Mouse (Mus musculus) forebrain, embryonic 12.5 days (tissue): ENCODE data around the gene Fbxl19. TPM values are rescaled to one million over a fixed set of nuclear protein-coding genes. Genes with fewer than 3 reads are reported as not detected.
"Not testable (repeated sequence)": the region's sequence is repeated elsewhere in the genome, so short reads cannot be mapped to it uniquely, and the experiment has no call there.

Experiments used
- ATAC-seq: fragments of 200-750 bp; cut with Nextera tagmentation; 2 replicates; pipeline ENCODE4 v1.8.0; 2017; ENCODE audit warnings: moderate TSS enrichment; ENCODE audit not compliant: low FRiP score
- H3K27ac ChIP-seq: fragments of 300-500 bp; sonication (generic); 2 replicates; pipeline ENCODE4 v1.5.1; 2016; ENCODE audit warnings: mild to moderate bottlenecking
- H3K27me3 ChIP-seq: fragments of 300-500 bp; sonication (generic); 2 replicates; pipeline ENCODE4 v1.6.1; 2016; ENCODE audit warnings: mild to moderate bottlenecking
- H3K36me3 ChIP-seq: fragments of 300-500 bp; sonication (generic); replicated peaks from 2 replicates; pipeline ENCODE4 v1.6.1; 2016; ENCODE audit warnings: mild to moderate bottlenecking
- H3K4me1 ChIP-seq: fragments of 300-500 bp; sonication (generic); 2 replicates; pipeline ENCODE4 v1.6.1; 2016
- H3K4me2 ChIP-seq: fragments of 300-500 bp; sonication (generic); 2 replicates; pipeline ENCODE4 v1.6.1; 2016; ENCODE audit warnings: mild to moderate bottlenecking, moderate library complexity
- H3K4me3 ChIP-seq: fragments of 300-500 bp; sonication (generic); replicated peaks from 2 replicates; pipeline ENCODE4 v1.5.1; 2016; ENCODE audit warnings: mild to moderate bottlenecking
- H3K9ac ChIP-seq: fragments of 300-500 bp; sonication (generic); 2 replicates; pipeline ENCODE4 v1.6.1; 2016; ENCODE audit warnings: mild to moderate bottlenecking
- H3K9me3 ChIP-seq: fragments of 300-500 bp; sonication (generic); 2 replicates; pipeline ENCODE4 v1.6.1; 2016
- WGBS: fragments of 180-500 bp; shearing (Covaris S2); methylation state at CpG from one replicate; pipeline ENCODE4 v1.1.7; 2016; 5-methylcytosine and 5-hydroxymethylcytosine counted together
- polyA plus RNA-seq: library from polyadenylated mRNA; unstranded; fragments of >200 nt; fragmentation: Nextera tagmentation; extraction: Ambion mirVana; gene quantifications from 2 replicates; pipeline ENCODE4 v1.2.1, GENCODE M21; 2016

Fbxl19 gene
- polyA plus RNA-seq, 1 experiment from 2014 or later: 10.3 TPM

DNA sequence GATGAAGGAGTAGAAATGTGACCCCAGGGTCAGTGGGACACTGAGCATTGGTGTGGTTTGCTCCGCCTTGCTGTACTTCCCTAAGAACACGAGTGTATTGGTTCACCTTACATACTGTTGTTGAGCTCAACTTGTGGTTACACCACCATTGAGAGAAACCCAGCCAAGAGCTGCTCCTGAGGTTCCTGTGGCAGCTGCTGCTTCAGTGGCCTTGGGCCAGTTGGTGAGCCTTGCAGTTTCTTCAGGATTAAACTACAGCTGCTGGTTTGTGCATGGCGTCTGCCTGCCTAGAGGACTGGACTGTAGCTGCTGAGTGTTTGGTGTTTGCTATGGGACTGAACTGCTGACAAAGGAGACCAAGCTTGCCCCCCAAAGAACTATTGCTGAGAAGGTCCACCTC is 32.9 kb upstream of the Fbxl19 start:
- H3K9ac ChIP-seq: no peak overlapping the region
- WGBS: 73% methylated on average over 3 of the region's 3 CpGs
- peak overlapping the region; percentile 85; the same call in 1 of the 2 replicates for H3K27ac ChIP-seq
- H3K9me3 ChIP-seq: no peaks in the 10 kb centered on the region
- H3K4me2 ChIP-seq: no peak overlapping the region
- no peak overlapping the region for H3K4me3 ChIP-seq
- no peak for ATAC-seq
- no peaks in the 10 kb centered on the region for H3K27me3 ChIP-seq
- H3K36me3 ChIP-seq: peaks cover 1% of the 10 kb centered on the region; the same call in 1 of the 2 replicates
- peaks cover 41% of the 10 kb centered on the region for H3K4me1 ChIP-seq

- Histone ChIP-seq H3K27me3 (no peaks in the 10 kb centered on the region), H3K4me3 (peak within 1 kb of the TSS; percentile 31), H3K36me3 (no peaks in the 10 kb centered on the region), H3K9ac (0 out of 2 replicates have a peak within 1 kb of the TSS, but pooled peaks have one; percentile 21), H3K27ac (peak within 1 kb of the TSS; percentile 85), H3K4me1 (peaks cover 39% of the 10 kb centered on the region), H3K4me2 (peak within 1 kb of the TSS; percentile 57), H3K9me3 (no peaks in the 10 kb centered on the region)
- WGBS: 2% methylated on average over 28 of the region's 28 CpGs
- ATAC-seq: peak; percentile 47
Measured at GRCm38 (mm10) chr7:127712461-127713385, 31.6 kb upstream of the Fbxl19 start, which contains the start of gene Ctf1. Ctf1 (plus strand) TSS chr7:127712736.

GRCm38 (mm10) chr7:127714816-127715215 is 29.5 kb upstream of the Fbxl19 start:
- H3K36me3 ChIP-seq: no peaks in the 10 kb centered on the region
- WGBS: 88% methylated on average over 4 of the region's 4 CpGs
- no peaks in the 10 kb centered on the region for H3K9me3 ChIP-seq
- H3K4me3 ChIP-seq: no peak overlapping the region
- no peak overlapping the region for H3K27ac ChIP-seq
- H3K9ac ChIP-seq: no peak overlapping the region
- no peak overlapping the region for H3K4me2 ChIP-seq
- H3K4me1 ChIP-seq: peaks cover 28% of the 10 kb centered on the region
- no peak for ATAC-seq
- H3K27me3 ChIP-seq: no peaks in the 10 kb centered on the region

DNA sequence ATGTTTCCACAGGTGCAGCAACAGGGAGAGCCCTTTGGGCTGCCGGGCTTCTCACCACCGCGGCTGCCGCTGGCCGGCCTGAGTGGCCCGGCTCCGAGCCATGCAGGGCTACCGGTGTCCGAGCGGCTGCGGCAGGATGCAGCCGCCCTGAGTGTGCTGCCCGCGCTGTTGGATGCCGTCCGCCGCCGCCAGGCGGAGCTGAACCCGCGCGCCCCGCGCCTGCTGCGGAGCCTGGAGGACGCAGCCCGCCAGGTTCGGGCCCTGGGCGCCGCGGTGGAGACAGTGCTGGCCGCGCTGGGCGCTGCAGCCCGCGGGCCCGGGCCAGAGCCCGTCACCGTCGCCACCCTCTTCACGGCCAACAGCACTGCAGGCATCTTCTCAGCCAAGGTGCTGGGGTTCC is 27.4 kb upstream of the Fbxl19 start:
- no peaks in the 10 kb centered on the region for H3K27me3 ChIP-seq
- peak overlapping the region; percentile 39 for H3K4me3 ChIP-seq
- WGBS: 1% methylated on average over 41 of the region's 41 CpGs
- peak overlapping the region; percentile 41 for H3K9ac ChIP-seq
- no peaks in the 10 kb centered on the region for H3K36me3 ChIP-seq
- H3K9me3 ChIP-seq: no peaks in the 10 kb centered on the region
- peaks cover 23% of the 10 kb centered on the region for H3K4me1 ChIP-seq
- peak; percentile 52 for ATAC-seq
- peak overlapping the region; percentile 65 for H3K4me2 ChIP-seq
- peak overlapping the region; percentile 31; the same call in 1 of the 2 replicates for H3K27ac ChIP-seq

- Histone ChIP-seq H3K27ac (no peak overlapping the region), H3K9ac (no peak overlapping the region), H3K4me3 (no peak overlapping the region), H3K9me3 (no peaks in the 10 kb centered on the region), H3K4me1 (peaks cover 9% of the 10 kb centered on the region), H3K36me3 (no peaks in the 10 kb centered on the region), H3K4me2 (no peak overlapping the region), H3K27me3 (no peaks in the 10 kb centered on the region)
- 85% methylated on average over 6 of the region's 6 CpGs for WGBS
- ATAC-seq: no peak
Measured at GRCm38 (mm10) chr7:127718339-127718738, 26.0 kb upstream of the Fbxl19 start.

GRCm38 (mm10) chr7:127719258-127719657 is 25.1 kb upstream of the Fbxl19 start:
- Histone ChIP-seq H3K27ac (no peak overlapping the region), H3K36me3 (no peaks in the 10 kb centered on the region), H3K4me3 (no peak overlapping the region), H3K4me2 (no peak overlapping the region), H3K27me3 (no peaks in the 10 kb centered on the region), H3K4me1 (peaks cover 7% of the 10 kb centered on the region), H3K9me3 (no peaks in the 10 kb centered on the region), H3K9ac (no peak overlapping the region)
- WGBS: 89% methylated on average over 6 of the region's 6 CpGs
- no peak for ATAC-seq

- no peak overlapping the region for H3K4me2 ChIP-seq
- no peaks in the 10 kb centered on the region for H3K36me3 ChIP-seq
- no peaks in the 10 kb centered on the region for H3K4me1 ChIP-seq
- no peak overlapping the region for H3K27ac ChIP-seq
- no peaks in the 10 kb centered on the region for H3K27me3 ChIP-seq
- H3K9ac ChIP-seq: no peak overlapping the region
- no peaks in the 10 kb centered on the region for H3K9me3 ChIP-seq
- no peak for ATAC-seq
- H3K4me3 ChIP-seq: no peak overlapping the region
- WGBS: 40% methylated on average over 2 of the region's 2 CpGs
Measured at GRCm38 (mm10) chr7:127725490-127725889, 18.9 kb upstream of the Fbxl19 start.

DNA sequence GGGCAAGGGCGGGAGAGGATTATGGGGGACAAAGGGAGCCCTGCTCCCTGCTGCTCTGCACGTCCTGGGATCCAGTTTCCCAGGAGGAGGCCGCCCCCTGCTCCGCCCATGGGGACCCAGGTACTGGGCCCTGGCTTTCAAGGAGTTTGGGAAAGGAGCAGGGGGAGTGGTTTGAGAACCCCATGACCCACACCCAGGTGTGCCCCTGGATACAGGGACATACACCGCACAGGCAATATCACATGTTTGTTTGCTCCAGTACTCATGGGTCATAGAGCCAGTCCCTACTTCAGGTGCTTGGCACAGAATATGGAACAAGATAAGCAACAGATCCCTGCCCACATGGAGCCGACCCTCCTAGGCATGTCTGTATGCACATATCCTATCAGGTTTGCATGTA is 18.4 kb upstream of the Fbxl19 start:
- Histone ChIP-seq H3K27ac (no peak overlapping the region), H3K9me3 (no peaks in the 10 kb centered on the region), H3K4me2 (no peak overlapping the region), H3K9ac (no peak overlapping the region), H3K27me3 (no peaks in the 10 kb centered on the region), H3K4me1 (no peaks in the 10 kb centered on the region), H3K36me3 (no peaks in the 10 kb centered on the region), H3K4me3 (no peak overlapping the region)
- ATAC-seq: no peak
- WGBS: 44% methylated on average over 6 of the region's 6 CpGs

DNA sequence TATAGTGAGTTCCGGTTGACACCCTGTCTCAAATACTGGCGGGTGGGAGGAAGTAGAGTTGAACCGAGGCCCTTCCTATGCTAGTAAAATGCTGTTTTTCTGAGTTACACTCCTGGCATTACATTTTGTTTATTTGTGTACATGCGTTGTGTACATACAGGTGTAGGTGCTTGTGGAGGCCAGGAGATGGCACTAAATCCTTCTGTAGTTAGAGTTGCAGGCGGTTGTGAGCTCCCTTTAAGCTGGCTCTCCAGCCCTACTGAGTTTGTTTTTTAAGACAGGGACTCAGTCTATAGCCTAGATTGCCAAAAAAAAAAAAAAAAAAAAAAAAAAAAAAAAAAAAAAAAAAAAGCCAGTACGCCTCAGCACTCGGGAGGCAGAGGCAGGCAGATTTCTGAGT is 16.4 kb upstream of the Fbxl19 start:
- Histone ChIP-seq H3K4me1 (no peaks in the 10 kb centered on the region), H3K4me3 (no peak overlapping the region), H3K4me2 (no peak overlapping the region), H3K36me3 (no peaks in the 10 kb centered on the region), H3K27me3 (no peaks in the 10 kb centered on the region), H3K27ac (no peak overlapping the region), H3K9me3 (no peaks in the 10 kb centered on the region), H3K9ac (no peak overlapping the region)
- ATAC-seq: no peak
- 88% methylated on average over 7 of the region's 7 CpGs for WGBS

GRCm38 (mm10) chr7:127730170-127730569 is 14.2 kb upstream of the Fbxl19 start:
- Histone ChIP-seq H3K27ac (no peak overlapping the region), H3K27me3 (no peaks in the 10 kb centered on the region), H3K4me1 (no peaks in the 10 kb centered on the region), H3K9me3 (no peaks in the 10 kb centered on the region), H3K4me2 (no peak overlapping the region), H3K4me3 (no peak overlapping the region), H3K9ac (no peak overlapping the region), H3K36me3 (no peaks in the 10 kb centered on the region)
- no peak for ATAC-seq
- WGBS: 74% methylated on average over 4 of the region's 4 CpGs

DNA sequence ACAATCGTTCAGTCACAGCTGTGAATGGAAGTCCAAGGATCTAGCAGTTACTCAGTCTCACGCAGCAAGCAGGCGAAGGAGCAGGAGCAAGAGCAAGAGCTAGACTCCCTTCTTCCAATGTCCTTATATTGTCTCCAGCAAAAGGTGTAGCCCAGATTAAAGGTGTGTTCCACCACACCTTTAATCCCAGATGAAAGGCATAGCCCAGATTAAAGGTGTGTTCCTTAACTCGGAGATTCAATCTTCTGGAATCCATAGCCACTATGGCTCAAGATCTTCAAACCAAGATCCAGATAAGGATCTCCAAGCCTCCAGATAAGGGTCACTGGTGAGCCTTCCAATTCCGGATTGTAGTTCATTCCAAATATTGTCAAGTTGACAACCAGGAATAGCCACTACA is 12.3 kb upstream of the Fbxl19 start, which contains the start of gene Ctf2:
TSS of gene Ctf2 (minus strand) at position 101 of the 400 bp plus-strand sequence.
- H3K4me2 ChIP-seq, H3K27ac ChIP-seq, H3K4me1 ChIP-seq, ATAC-seq, H3K9ac ChIP-seq, H3K4me3 ChIP-seq, H3K36me3 ChIP-seq, H3K27me3 ChIP-seq, H3K9me3 ChIP-seq: not testable (repeated sequence)
- WGBS: no CpG with 5 or more reads among the region's 5 CpGs

DNA sequence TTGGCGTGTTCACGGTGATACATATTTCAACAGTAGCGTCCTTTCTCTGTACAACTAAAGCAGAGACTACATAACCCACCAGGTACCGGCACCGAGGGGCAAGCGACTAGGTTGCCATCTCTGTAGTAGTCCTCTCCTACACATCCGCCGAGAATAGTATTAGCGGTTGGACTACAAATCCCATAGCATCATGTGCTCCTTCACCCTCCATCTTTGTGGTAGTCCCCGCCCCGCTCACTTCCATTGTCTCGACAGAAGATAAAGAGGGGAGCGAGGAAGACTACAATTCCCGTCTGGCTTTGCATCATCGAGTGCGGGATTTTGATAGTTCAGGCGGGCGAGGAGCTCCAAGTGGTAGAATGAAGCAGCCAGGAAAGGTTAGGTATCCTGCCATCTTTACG is 908 bp downstream of the Fbxl19 start:
- H3K9ac ChIP-seq: peak overlapping the region; percentile 96
- peaks cover 25% of the 10 kb centered on the region for H3K4me1 ChIP-seq
- H3K4me3 ChIP-seq: peak overlapping the region; percentile 91
- H3K4me2 ChIP-seq: peak overlapping the region; percentile 84
- peak; percentile 90 for ATAC-seq
- peak overlapping the region; percentile 94 for H3K27ac ChIP-seq
- H3K36me3 ChIP-seq: peaks cover 24% of the 10 kb centered on the region
- H3K9me3 ChIP-seq: no peaks in the 10 kb centered on the region
- no peaks in the 10 kb centered on the region for H3K27me3 ChIP-seq
- under 1% methylated on average over 19 of the region's 19 CpGs for WGBS
